ENCODE assay signal across 8 mouse cellular contexts in the genomic region with DNA sequence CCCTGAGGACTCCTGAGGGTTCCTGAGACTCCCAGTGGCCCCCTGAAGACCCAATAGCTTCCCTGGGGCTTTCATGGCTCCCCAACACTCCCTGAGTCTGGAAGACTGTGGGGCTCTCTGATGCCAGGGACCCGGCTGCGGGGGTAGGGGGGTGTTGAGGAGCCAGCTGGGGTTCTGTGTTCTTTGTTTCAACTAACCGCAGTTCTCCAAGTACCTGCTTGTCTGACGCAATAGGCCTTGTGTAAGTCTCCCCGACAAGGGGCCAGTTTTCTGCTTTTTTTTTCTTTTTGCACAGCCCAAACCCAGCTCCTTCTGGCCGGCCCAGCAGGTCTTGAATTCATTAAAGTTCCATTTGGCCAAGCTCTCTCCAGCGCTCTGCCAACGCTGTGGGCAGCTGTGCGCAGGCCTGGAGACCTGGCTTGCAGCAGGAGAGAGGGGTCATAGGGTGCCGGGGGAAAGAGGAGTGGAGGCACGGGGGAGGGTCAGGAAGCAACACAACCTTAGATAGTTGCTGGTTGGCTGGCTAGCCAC.
DNase-seq lines count a peak whose midpoint lies in the region; ATAC-seq and TF ChIP-seq lines count a peak whose summit lies in the region.

No protein-coding gene starts in this region.

- no peaks in the 10 kb centered on the region for H3K36me3 ChIP-seq in hindbrain, embryonic 15.5 days
- H3K36me3 ChIP-seq in limb, embryonic 12.5 days, result no peaks in the 10 kb centered on the region
- no peaks in the 10 kb centered on the region for H3K36me3 ChIP-seq in midbrain, embryonic 14.5 days (ENCODE audit: control insufficient read depth, insufficient read depth, low read length)
- no peaks in the 10 kb centered on the region for H3K36me3 ChIP-seq in intestine, postnatal 0 days (ENCODE audit: control insufficient read depth, insufficient read depth)

- H3K9ac ChIP-seq in hindbrain, embryonic 15.5 days, result no peak overlapping the region
- peak overlapping the region; percentile 40; the same call in 1 of the 2 replicates for H3K9ac ChIP-seq in limb, embryonic 12.5 days (replicated peaks)
- H3K9ac ChIP-seq in midbrain, embryonic 14.5 days (replicated peaks; ENCODE audit: low read length), result peak overlapping the region; percentile 34; the same call in 1 of the 2 replicates
- H3K9ac ChIP-seq in intestine, postnatal 0 days (ENCODE audit: low read depth, low read length), result no peak overlapping the region

- 5% methylated on average over 11 of the region's 11 CpGs for WGBS in hindbrain, embryonic 15.5 days
- 3% methylated on average over 11 of the region's 11 CpGs for WGBS in limb, embryonic 12.5 days
- WGBS in midbrain, embryonic 14.5 days, result 4% methylated on average over 11 of the region's 11 CpGs
- WGBS in intestine, postnatal 0 days, result 32% methylated on average over 11 of the region's 11 CpGs

- H3K27ac ChIP-seq in gastrocnemius, adult 2 months, result peak overlapping the region; percentile 77
- H3K27ac ChIP-seq in hindbrain, embryonic 15.5 days (replicated peaks), result peak overlapping the region; percentile 64
- peak overlapping the region; percentile 97 for H3K27ac ChIP-seq in limb, embryonic 12.5 days
- H3K27ac ChIP-seq in midbrain, embryonic 14.5 days (replicated peaks; ENCODE audit: low read depth, low read length), result peak overlapping the region; percentile 55
- no peak overlapping the region for H3K27ac ChIP-seq in intestine, postnatal 0 days (ENCODE audit: low read depth, low read length)

- H3K4me2 ChIP-seq in hindbrain, embryonic 15.5 days, result peak overlapping the region; percentile 35
- peak overlapping the region; percentile 45 for H3K4me2 ChIP-seq in limb, embryonic 12.5 days
- peak overlapping the region; percentile 45 for H3K4me2 ChIP-seq in midbrain, embryonic 14.5 days (ENCODE audit: low read length)
- H3K4me2 ChIP-seq in intestine, postnatal 0 days (replicated peaks; ENCODE audit: low read depth), result no peak overlapping the region

- peak overlapping the region; percentile 21 for H3K4me3 ChIP-seq in gastrocnemius, adult 2 months
- H3K4me3 ChIP-seq in hindbrain, embryonic 15.5 days, result no peak overlapping the region
- 0 out of 2 replicates have a peak overlapping the region, but pooled peaks have one; percentile 7 for H3K4me3 ChIP-seq in limb, embryonic 12.5 days (replicated peaks)
- no peak overlapping the region for H3K4me3 ChIP-seq in midbrain, embryonic 14.5 days (replicated peaks; ENCODE audit: low read depth, low read length)
- H3K4me3 ChIP-seq in intestine, postnatal 0 days (ENCODE audit: low read depth, low read length), result no peak overlapping the region

- DNase-seq in testis, postnatal 14 days (ENCODE audit: low spot score), result peak; percentile 13
- no peak for DNase-seq in testis, postnatal 10 days (ENCODE audit: low spot score)
- peak; percentile 74 for DNase-seq in gastrocnemius, adult 2 months
- DNase-seq in midbrain, embryonic 14.5 days, result peak; percentile 59

- H3K4me1 ChIP-seq in hindbrain, embryonic 15.5 days (replicated peaks), result peaks cover 27% of the 10 kb centered on the region
- peaks cover 25% of the 10 kb centered on the region for H3K4me1 ChIP-seq in limb, embryonic 12.5 days (replicated peaks)
- H3K4me1 ChIP-seq in midbrain, embryonic 14.5 days (ENCODE audit: control insufficient read depth, insufficient read depth, low read length), result peaks cover 12% of the 10 kb centered on the region
- H3K4me1 ChIP-seq in intestine, postnatal 0 days (replicated peaks; ENCODE audit: control insufficient read depth, insufficient read depth, low read length), result no peaks in the 10 kb centered on the region

- no peaks in the 10 kb centered on the region for H3K27me3 ChIP-seq in hindbrain, embryonic 15.5 days
- H3K27me3 ChIP-seq in limb, embryonic 12.5 days, result no peaks in the 10 kb centered on the region
- H3K27me3 ChIP-seq in midbrain, embryonic 14.5 days (ENCODE audit: control insufficient read depth, insufficient read depth, low read length), result no peaks in the 10 kb centered on the region; the same call in 1 of the 2 replicates
- no peaks in the 10 kb centered on the region for H3K27me3 ChIP-seq in intestine, postnatal 0 days (replicated peaks; ENCODE audit: control insufficient read depth, insufficient read depth, low read length)

- H3K9me3 ChIP-seq in hindbrain, embryonic 15.5 days, result no peaks in the 10 kb centered on the region
- no peaks in the 10 kb centered on the region for H3K9me3 ChIP-seq in limb, embryonic 12.5 days
- H3K9me3 ChIP-seq in midbrain, embryonic 14.5 days (ENCODE audit: control insufficient read depth, low read length), result no peaks in the 10 kb centered on the region
- H3K9me3 ChIP-seq in intestine, postnatal 0 days (ENCODE audit: control insufficient read depth), result no peaks in the 10 kb centered on the region

- TF ChIP-seq CTCF in gastrocnemius, adult 2 months (IDR thresholded peaks at IDR 0.05), result no peak
- TF ChIP-seq CTCF in intestine, postnatal 0 days (IDR thresholded peaks at IDR 0.05; ENCODE audit: low read depth), result no peak

- intact Hi-C loops in gastrocnemius, adult 2 months (cut with DNase I), result no loop called here

- ATAC-seq in hindbrain, embryonic 15.5 days (ENCODE audit: low FRiP score, low read depth), result peak; percentile 69
- peak; percentile 74 for ATAC-seq in limb, embryonic 12.5 days (ENCODE audit: insufficient number of reproducible peaks, insufficient read depth, low FRiP score, low TSS enrichment, low read depth)
- peak; percentile 64; the same call in 1 of the 2 replicates for ATAC-seq in midbrain, embryonic 14.5 days (ENCODE audit: low FRiP score, low TSS enrichment)
- ATAC-seq in inflammation-experienced regulatory T-cells, adult 6 months, result no peak
- no peak for ATAC-seq in intestine, postnatal 0 days

Comparison
In these comparisons a context has a peak if more than half of its experiments do, and no peak if none do; other contexts are left out.
1. H3K4me3 ChIP-seq: peak in gastrocnemius, adult 2 months (single experiment) and limb, embryonic 12.5 days (single experiment); none in hindbrain, embryonic 15.5 days (single experiment), midbrain, embryonic 14.5 days (single experiment) and intestine, postnatal 0 days (single experiment).
2. ATAC-seq: peak in hindbrain, embryonic 15.5 days (single experiment), limb, embryonic 12.5 days (single experiment) and midbrain, embryonic 14.5 days (single experiment); none in inflammation-experienced regulatory T-cells, adult 6 months (single experiment) and intestine, postnatal 0 days (single experiment).
3. H3K9ac ChIP-seq: peak in limb, embryonic 12.5 days (single experiment) and midbrain, embryonic 14.5 days (single experiment); none in hindbrain, embryonic 15.5 days (single experiment) and intestine, postnatal 0 days (single experiment).